Mouse (Mus musculus) gastrocnemius, adult 2 months (tissue): ENCODE results near the gene Ints6l. TPM values are rescaled to one million over a fixed set of nuclear protein-coding genes. Genes with fewer than 3 reads are reported as not detected.
A peak's percentile ranks its signal among the peaks of the same experiment; 100 is the strongest.
"Not testable (repeated sequence)": the region's sequence is repeated elsewhere in the genome, so short reads cannot be mapped to it uniquely, and the experiment has no call there.

ENCODE experiments used
- DNase-seq: peaks from one replicate; pipeline ENCODE4 v3.0.0; 2022
- H3K27ac ChIP-seq: fragments of 200-600 bp; 2 replicates; pipeline ENCODE4 v1.8.1; 2022; ENCODE audit warnings: mild to moderate bottlenecking
- H3K4me3 ChIP-seq: fragments of 200-600 bp; 2 replicates; pipeline ENCODE4 v1.8.1; 2022; ENCODE audit warnings: mild to moderate bottlenecking, moderate library complexity
- CTCF ChIP-seq: fragments of 200-600 bp; IDR thresholded peaks from 2 replicates; pipeline ENCODE4 v1.8.1; 2022; ENCODE audit warnings: antibody characterized with exemption, mild to moderate bottlenecking, moderate library complexity
- intact Hi-C: fragments of 180-260 bp; cut with DNase I; formaldehyde crosslinking; loops from one replicate; pipeline ENCODE4 v1.15.1; 2025
- total RNA-seq, 2 experiments: library from RNA; stranded (reverse); gene quantifications; 2 replicates each; pipeline ENCODE4 v1.2.3; 2021

Gene Ints6l
- total RNA-seq, 2 experiments from 2014 or later = 4.7 to 5.9 TPM

GRCm38 (mm10) chrX:56462020-56462933, 7.6 kb downstream of the Ints6l start:
- TF ChIP-seq CTCF = no peak
- peak overlapping the region; percentile 57 for H3K27ac ChIP-seq
- no peak for DNase-seq
- intact Hi-C loops = no loop called here
- H3K4me3 ChIP-seq = peak overlapping the region; percentile 38

DNA sequence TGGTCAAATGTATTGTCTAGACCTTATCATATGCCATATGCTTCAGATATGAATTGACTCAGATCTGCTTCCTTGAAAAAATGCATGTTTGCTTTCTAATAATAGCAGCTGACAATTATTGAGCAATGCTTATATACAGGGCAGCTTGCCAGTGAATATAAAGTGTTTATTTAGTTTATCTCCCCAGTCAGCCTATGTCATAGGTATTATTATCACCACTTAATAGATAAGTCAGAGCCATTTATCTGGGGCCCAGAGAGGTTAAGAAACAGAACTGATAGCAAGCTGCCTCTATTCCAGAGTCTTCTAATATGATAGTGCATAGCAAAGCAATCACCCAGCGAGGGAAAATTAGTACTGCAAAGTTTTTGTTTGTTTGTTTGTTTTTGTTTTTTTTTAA, 10.2 kb downstream of the Ints6l start:
- no peak for TF ChIP-seq CTCF
- no peak overlapping the region for H3K27ac ChIP-seq
- H3K4me3 ChIP-seq = no peak overlapping the region
- DNase-seq = no peak
- intact Hi-C loops = no loop called here

DNA sequence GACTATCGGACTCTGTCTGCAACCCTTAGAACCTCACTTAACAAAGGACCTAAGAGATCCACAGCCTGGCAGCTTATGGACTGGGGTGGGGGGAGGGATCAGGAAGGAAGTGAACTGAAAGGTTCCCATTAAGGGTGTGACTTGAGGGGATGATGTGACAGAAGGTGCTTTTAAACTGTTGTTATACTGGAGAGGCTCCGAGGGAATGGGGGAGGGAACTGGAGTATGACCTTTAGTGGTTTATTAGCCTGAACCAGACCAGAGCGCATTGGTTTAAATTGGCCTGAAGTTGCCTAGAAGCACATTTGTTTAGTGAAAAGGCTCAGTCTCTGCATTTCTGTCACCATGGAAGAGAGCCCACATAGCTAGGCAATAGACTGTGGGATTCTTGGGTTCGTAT, 13.0 kb downstream of the Ints6l start:
- intact Hi-C loops = no loop called here
- no peak for TF ChIP-seq CTCF
- no peak for DNase-seq
- Histone ChIP-seq H3K27ac (no peak overlapping the region), H3K4me3 (no peak overlapping the region)

GRCm38 (mm10) chrX:56468422-56468821, 13.8 kb downstream of the Ints6l start:
- Histone ChIP-seq H3K27ac (no peak overlapping the region), H3K4me3 (no peak overlapping the region)
- intact Hi-C loops = no loop called here
- TF ChIP-seq CTCF = no peak
- DNase-seq = no peak

GRCm38 (mm10) chrX:56474035-56474434, 19.4 kb downstream of the Ints6l start:
- intact Hi-C loops = no loop called here
- Histone ChIP-seq H3K4me3 (no peak overlapping the region; the same call in 1 of the 2 replicates), H3K27ac (peak overlapping the region; percentile 38; the same call in 1 of the 2 replicates)
- TF ChIP-seq CTCF = no peak
- DNase-seq = no peak

- Histone ChIP-seq H3K27ac (no peak overlapping the region), H3K4me3 (no peak overlapping the region)
- TF ChIP-seq CTCF = no peak
- intact Hi-C loops = no loop called here
- DNase-seq = no peak
Measured at GRCm38 (mm10) chrX:56477553-56477952, 22.9 kb downstream of the Ints6l start.

DNA sequence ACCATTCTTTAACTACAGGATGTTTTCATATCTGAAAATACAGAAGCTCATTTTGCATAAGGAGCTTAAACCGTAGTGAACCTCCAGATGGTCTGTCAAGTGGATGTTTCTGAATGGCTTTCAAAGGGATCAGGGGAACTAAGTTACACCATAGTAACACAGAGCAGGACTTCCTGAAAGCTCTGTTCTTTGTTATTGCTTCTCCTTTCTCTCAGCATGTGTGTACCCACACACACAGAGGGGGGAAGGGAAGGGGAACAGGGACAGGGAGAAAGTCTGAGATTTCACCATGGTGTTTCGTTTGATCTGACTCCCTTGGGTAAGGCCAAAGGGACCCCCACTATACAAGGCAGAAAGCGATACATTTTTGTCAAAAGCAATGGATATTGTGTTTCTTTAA, 27.2 kb downstream of the Ints6l start:
- no peak for TF ChIP-seq CTCF
- no peak for DNase-seq
- intact Hi-C loops = no loop called here
- Histone ChIP-seq H3K27ac (no peak overlapping the region), H3K4me3 (no peak overlapping the region)

DNA sequence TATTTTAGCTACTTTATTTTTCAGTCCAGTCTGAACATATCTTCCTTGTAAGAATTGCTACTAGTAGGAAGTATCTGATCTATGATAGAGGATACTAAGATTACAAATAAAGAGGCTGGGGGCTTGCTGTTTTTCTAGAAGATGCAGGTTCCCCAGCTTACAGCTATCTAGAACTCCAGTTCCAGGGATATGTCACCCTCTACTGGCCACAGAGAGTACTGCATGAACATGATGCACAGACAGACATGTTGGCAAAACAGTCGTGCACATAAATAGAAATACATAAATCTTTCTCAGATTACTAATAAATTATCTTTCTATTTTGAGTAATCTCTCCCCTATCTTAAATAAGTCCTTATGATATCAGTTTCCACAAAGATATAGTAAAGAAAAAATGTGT, 35.1 kb downstream of the Ints6l start:
- intact Hi-C loops = loop anchor here (1.0 kb wide), 1 partner anchor 62 kb away; no protein-coding TSS in a partner anchor
- peak; percentile 73 for DNase-seq
- Histone ChIP-seq H3K27ac (no peak overlapping the region), H3K4me3 (no peak overlapping the region)
- TF ChIP-seq CTCF = peak; percentile 96

GRCm38 (mm10) chrX:56497241-56497640, 42.6 kb downstream of the Ints6l start:
- intact Hi-C loops = no loop called here
- H3K27ac ChIP-seq = no peak overlapping the region
- H3K4me3 ChIP-seq = no peak overlapping the region
- DNase-seq = peak; percentile 44
- no peak for TF ChIP-seq CTCF

DNA sequence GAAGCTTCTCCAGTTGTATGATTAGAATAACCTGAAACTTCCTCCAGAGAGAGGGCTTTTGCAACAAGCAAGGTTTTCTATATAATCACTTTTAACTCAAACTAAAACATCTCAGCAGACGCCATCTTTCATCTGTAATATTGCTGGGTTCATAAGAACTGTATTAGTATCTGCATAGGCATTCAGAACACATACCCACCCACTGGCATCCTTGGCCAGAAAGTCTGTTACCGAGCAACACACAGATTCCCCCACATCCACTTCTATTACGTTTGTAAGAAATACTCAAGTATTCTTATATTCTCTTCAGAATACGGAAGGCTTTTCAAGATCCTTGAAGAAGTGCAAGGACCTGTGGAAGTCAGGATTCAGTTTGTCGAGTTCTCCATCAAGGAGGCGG, 69.8 kb downstream of the Ints6l start, which contains the start of gene Gm10477:
Gene Gm10477, plus strand, starts transcription at position 301 of the 400 bp plus-strand sequence.
- DNase-seq, intact Hi-C loops, H3K27ac ChIP-seq, H3K4me3 ChIP-seq: not testable (repeated sequence)

DNA sequence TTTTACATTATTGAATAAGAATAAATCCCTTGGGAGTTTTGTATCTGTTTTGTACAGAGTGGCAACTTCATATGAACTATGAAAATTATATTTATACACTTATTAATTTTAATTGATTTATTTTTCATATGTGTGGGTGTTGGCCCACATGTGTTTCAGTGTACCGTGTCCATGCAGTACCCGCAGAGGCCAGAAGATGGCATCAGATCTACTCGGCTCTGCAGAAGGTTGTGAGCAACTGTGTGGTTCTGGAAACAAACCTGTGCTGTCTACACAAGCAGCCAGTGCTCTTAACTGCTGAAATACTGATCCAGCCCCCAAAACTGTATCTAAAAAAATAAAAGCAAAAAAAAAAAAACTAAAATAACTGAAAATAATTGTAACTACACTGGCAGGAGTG, 76.6 kb downstream of the Ints6l start:
- intact Hi-C loops = no loop called here
- TF ChIP-seq CTCF = peak; percentile 75
- peak; percentile 66 for DNase-seq

DNA sequence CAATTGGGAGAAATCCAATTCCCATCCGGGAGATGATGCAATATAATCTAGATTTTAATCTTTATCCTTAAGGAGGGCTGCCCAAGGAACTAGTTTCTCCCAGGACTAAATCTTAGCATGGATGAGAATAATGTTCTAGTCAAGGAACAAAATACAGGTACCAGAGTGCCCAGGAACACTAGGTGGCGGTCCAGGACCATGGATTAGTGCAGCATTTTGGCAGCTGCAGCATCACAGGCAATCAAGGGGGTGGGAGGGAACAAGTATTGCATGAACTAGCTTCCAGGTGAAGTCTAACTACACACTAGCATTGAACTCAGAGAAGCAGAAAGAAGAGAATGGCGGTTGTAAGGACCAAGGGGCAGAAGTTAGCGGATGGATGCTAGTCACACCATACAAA, 82.5 kb downstream of the Ints6l start:
- no peak overlapping the region for H3K4me3 ChIP-seq
- DNase-seq = peak; percentile 13
- no peak overlapping the region for H3K27ac ChIP-seq
- TF ChIP-seq CTCF = peak; percentile 19; the same call in 1 of the 2 replicates
- intact Hi-C loops = no loop called here

More for the DNA sequence above, 76.6 kb downstream of the Ints6l start:
- no peak overlapping the region for H3K27ac ChIP-seq
- H3K4me3 ChIP-seq = no peak overlapping the region

- intact Hi-C loops = no loop called here
- Histone ChIP-seq H3K27ac (no peak within 1 kb of the TSS), H3K4me3 (no peak within 1 kb of the TSS)
- TF ChIP-seq CTCF = no peak
- no peak for DNase-seq
Measured at GRCm38 (mm10) chrX:56549506-56549905, 94.8 kb downstream of the Ints6l start, which contains the start of gene Gm648. Gm648 (minus strand) TSS chrX:56549606.
